Mouse (Mus musculus): ENCODE data around the gene Pkn3. TPM values are rescaled to one million over a fixed set of nuclear protein-coding genes. Genes with fewer than 3 reads are reported as not detected.
A peak's percentile ranks its signal among the peaks of the same experiment; 100 is the strongest.

Pkn3 gene
- polyA plus RNA-seq, 1 experiment: 8.8 TPM

GRCm38 (mm10) chr2:30067031-30067888 lies 10.2 kb upstream of the Pkn3 start:
- WGBS: under 1% methylated on average over 62 of the region's 69 CpGs
- peak overlapping the region; percentile 55 for H3K4me3 ChIP-seq (ENCODE audit: control insufficient read depth, insufficient read depth, low read length)
- no peak overlapping the region for H3K27ac ChIP-seq (ENCODE audit: control insufficient read depth, insufficient read depth, low read length)
- TF ChIP-seq CTCF (IDR thresholded peaks at IDR 0.05; ENCODE audit: borderline replicate concordance, control insufficient read depth, extremely low read depth, insufficient read depth, low read length, poor library complexity) (0 out of 2 replicates have a peak, but pooled peaks have one; percentile 22), POLR2A (IDR thresholded peaks at IDR 0.05; ENCODE audit: control insufficient read depth, extremely low read depth, insufficient read depth, low read length, poor library complexity) (no peak)
- H3K27me3 ChIP-seq (ENCODE audit: control insufficient read depth, insufficient read depth, low read length): no peaks in the 10 kb centered on the region
- H3K36me3 ChIP-seq (ENCODE audit: control insufficient read depth, insufficient read depth, low read length): peaks cover 22% of the 10 kb centered on the region
- DNase-seq: peak; percentile 59
- peaks cover 20% of the 10 kb centered on the region for H3K4me1 ChIP-seq (replicated peaks; ENCODE audit: control insufficient read depth, insufficient read depth, low read length)

- TF ChIP-seq CTCF (IDR thresholded peaks at IDR 0.05; ENCODE audit: borderline replicate concordance, control insufficient read depth, extremely low read depth, insufficient read depth, low read length, poor library complexity): no peak
- TF ChIP-seq POLR2A (IDR thresholded peaks at IDR 0.05; ENCODE audit: control insufficient read depth, extremely low read depth, insufficient read depth, low read length, poor library complexity): no peak
- H3K27ac ChIP-seq (ENCODE audit: control insufficient read depth, insufficient read depth, low read length): no peak overlapping the region
- peaks cover 22% of the 10 kb centered on the region for H3K36me3 ChIP-seq (ENCODE audit: control insufficient read depth, insufficient read depth, low read length)
- peaks cover 14% of the 10 kb centered on the region for H3K4me1 ChIP-seq (replicated peaks; ENCODE audit: control insufficient read depth, insufficient read depth, low read length)
- H3K27me3 ChIP-seq (ENCODE audit: control insufficient read depth, insufficient read depth, low read length): no peaks in the 10 kb centered on the region
- WGBS: 14% methylated on average over 7 of the region's 7 CpGs
- H3K4me3 ChIP-seq (ENCODE audit: control insufficient read depth, insufficient read depth, low read length): no peak overlapping the region
- DNase-seq: no peak
Measured at GRCm38 (mm10) chr2:30067962-30068361, 9.5 kb upstream of the Pkn3 start.

- no peaks in the 10 kb centered on the region for H3K27me3 ChIP-seq (ENCODE audit: control insufficient read depth, insufficient read depth, low read length)
- H3K36me3 ChIP-seq (ENCODE audit: control insufficient read depth, insufficient read depth, low read length): peaks cover 22% of the 10 kb centered on the region
- TF ChIP-seq CTCF (IDR thresholded peaks at IDR 0.05; ENCODE audit: borderline replicate concordance, control insufficient read depth, extremely low read depth, insufficient read depth, low read length, poor library complexity) (no peak), POLR2A (IDR thresholded peaks at IDR 0.05; ENCODE audit: control insufficient read depth, extremely low read depth, insufficient read depth, low read length, poor library complexity) (no peak)
- H3K4me3 ChIP-seq (ENCODE audit: control insufficient read depth, insufficient read depth, low read length): no peak overlapping the region
- peaks cover 4% of the 10 kb centered on the region; the same call in 1 of the 2 replicates for H3K4me1 ChIP-seq (replicated peaks; ENCODE audit: control insufficient read depth, insufficient read depth, low read length)
- 95% methylated on average over 7 of the region's 7 CpGs for WGBS
- no peak overlapping the region for H3K27ac ChIP-seq (ENCODE audit: control insufficient read depth, insufficient read depth, low read length)
- no peak for DNase-seq
Measured at GRCm38 (mm10) chr2:30072875-30073274, 4.6 kb upstream of the Pkn3 start.

GRCm38 (mm10) chr2:30073285-30073684 lies 4.2 kb upstream of the Pkn3 start:
- no peaks in the 10 kb centered on the region for H3K27me3 ChIP-seq (ENCODE audit: control insufficient read depth, insufficient read depth, low read length)
- peaks cover 4% of the 10 kb centered on the region; the same call in 1 of the 2 replicates for H3K4me1 ChIP-seq (replicated peaks; ENCODE audit: control insufficient read depth, insufficient read depth, low read length)
- TF ChIP-seq CTCF (IDR thresholded peaks at IDR 0.05; ENCODE audit: borderline replicate concordance, control insufficient read depth, extremely low read depth, insufficient read depth, low read length, poor library complexity): no peak
- no peak for TF ChIP-seq POLR2A (IDR thresholded peaks at IDR 0.05; ENCODE audit: control insufficient read depth, extremely low read depth, insufficient read depth, low read length, poor library complexity)
- DNase-seq: no peak
- WGBS: 90% methylated on average over 3 of the region's 3 CpGs
- H3K27ac ChIP-seq (ENCODE audit: control insufficient read depth, insufficient read depth, low read length): no peak overlapping the region
- no peak overlapping the region for H3K4me3 ChIP-seq (ENCODE audit: control insufficient read depth, insufficient read depth, low read length)
- peaks cover 22% of the 10 kb centered on the region for H3K36me3 ChIP-seq (ENCODE audit: control insufficient read depth, insufficient read depth, low read length)

DNA sequence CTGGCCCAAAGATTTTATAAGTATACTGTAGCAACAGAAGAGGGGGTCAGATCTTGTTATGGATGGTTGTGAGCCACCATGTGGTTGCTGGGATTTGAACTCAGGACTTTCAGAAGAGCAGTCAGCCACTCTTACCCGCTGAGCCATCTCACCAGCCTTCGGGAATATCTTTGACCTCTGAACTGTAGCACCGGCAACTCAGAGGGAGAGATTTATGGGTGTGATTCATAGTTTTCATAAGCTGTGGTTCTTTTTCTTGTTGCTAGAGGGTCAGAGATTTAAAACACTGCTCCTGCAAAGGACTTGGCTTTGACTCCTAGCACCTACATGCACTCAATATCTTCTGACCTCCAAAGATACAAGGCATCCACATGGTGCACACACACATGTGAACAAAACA lies 1.9 kb upstream of the Pkn3 start:
- peaks cover 14% of the 10 kb centered on the region for H3K4me1 ChIP-seq (replicated peaks; ENCODE audit: control insufficient read depth, insufficient read depth, low read length)
- TF ChIP-seq CTCF (IDR thresholded peaks at IDR 0.05; ENCODE audit: borderline replicate concordance, control insufficient read depth, extremely low read depth, insufficient read depth, low read length, poor library complexity) (no peak), POLR2A (IDR thresholded peaks at IDR 0.05; ENCODE audit: control insufficient read depth, extremely low read depth, insufficient read depth, low read length, poor library complexity) (no peak)
- DNase-seq: no peak
- peaks cover 2% of the 10 kb centered on the region; the same call in 1 of the 2 replicates for H3K36me3 ChIP-seq (ENCODE audit: control insufficient read depth, insufficient read depth, low read length)
- H3K27ac ChIP-seq (ENCODE audit: control insufficient read depth, insufficient read depth, low read length): no peak overlapping the region
- H3K27me3 ChIP-seq (ENCODE audit: control insufficient read depth, insufficient read depth, low read length): no peaks in the 10 kb centered on the region
- no peak overlapping the region for H3K4me3 ChIP-seq (ENCODE audit: control insufficient read depth, insufficient read depth, low read length)
- 91% methylated on average over 3 of the region's 3 CpGs for WGBS

DNA sequence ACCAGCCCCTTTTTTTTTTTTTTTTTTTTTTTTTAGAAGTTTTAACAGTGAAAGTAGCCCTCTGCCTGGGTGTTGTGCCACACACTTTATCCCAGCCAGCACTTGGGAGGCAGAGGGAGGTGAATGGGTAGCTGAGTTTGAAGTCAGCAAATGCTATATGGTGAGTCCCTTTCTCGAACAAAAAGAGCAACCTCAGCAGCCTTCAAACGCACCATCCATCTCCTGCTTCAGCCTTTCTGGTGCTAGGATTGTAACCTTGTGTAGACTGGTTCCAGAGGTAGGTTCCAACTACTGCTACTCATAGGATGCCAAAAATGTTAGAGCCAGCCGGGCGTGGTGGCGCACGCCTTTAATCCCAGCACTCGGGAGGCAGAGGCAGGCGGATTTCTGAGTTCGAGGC lies 1.0 kb upstream of the Pkn3 start:
- peaks cover 14% of the 10 kb centered on the region for H3K4me1 ChIP-seq (replicated peaks; ENCODE audit: control insufficient read depth, insufficient read depth, low read length)
- WGBS: 95% methylated on average over 9 of the region's 9 CpGs
- no peaks in the 10 kb centered on the region for H3K27me3 ChIP-seq (ENCODE audit: control insufficient read depth, insufficient read depth, low read length)
- H3K27ac ChIP-seq (ENCODE audit: control insufficient read depth, insufficient read depth, low read length): no peak overlapping the region
- DNase-seq: no peak
- no peak overlapping the region for H3K4me3 ChIP-seq (ENCODE audit: control insufficient read depth, insufficient read depth, low read length)
- H3K36me3 ChIP-seq (ENCODE audit: control insufficient read depth, insufficient read depth, low read length): no peaks in the 10 kb centered on the region
- TF ChIP-seq CTCF (IDR thresholded peaks at IDR 0.05; ENCODE audit: borderline replicate concordance, control insufficient read depth, extremely low read depth, insufficient read depth, low read length, poor library complexity) (no peak), POLR2A (IDR thresholded peaks at IDR 0.05; ENCODE audit: control insufficient read depth, extremely low read depth, insufficient read depth, low read length, poor library complexity) (no peak)

All from thymus, adult 2 months (tissue).